Mouse (Mus musculus): ENCODE measurements around the gene Gm43064. TPM values are rescaled to one million over a fixed set of nuclear protein-coding genes. Genes with fewer than 3 reads are reported as not detected.
A peak's percentile ranks its signal among the peaks of the same experiment; 100 is the strongest.

Gm43064 gene
- total RNA-seq, 1 experiment from 2014 or later, result not detected

DNA sequence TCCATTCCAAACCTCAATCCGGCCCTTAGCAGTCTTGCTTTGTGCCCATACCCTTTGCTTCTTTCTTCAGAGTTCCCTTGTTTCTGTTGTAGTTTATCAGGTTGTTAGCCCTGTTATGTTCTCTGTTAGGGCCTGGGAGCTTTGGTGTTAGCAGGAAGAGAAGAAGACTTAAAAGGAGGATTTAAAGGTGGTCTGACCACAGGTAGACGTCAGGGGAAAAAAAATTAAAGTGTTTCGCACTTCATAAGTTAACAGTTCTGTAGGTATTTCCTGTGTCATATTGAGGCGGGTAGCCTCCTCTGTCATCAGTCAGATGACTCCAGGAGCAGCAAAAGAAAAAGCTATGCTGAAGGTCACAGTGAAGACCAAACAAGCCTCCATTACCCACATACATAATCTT, 58.6 kb downstream of the Gm43064 start:
- no peak for ATAC-seq (replicated peaks in 1 of 2; ENCODE audit: insufficient read depth in 1 of 2, low FRiP score in 2 of 2, low TSS enrichment in 1 of 2, low read depth in 1 of 2, poor library complexity in 2 of 2, severe bottlenecking in 2 of 2)

GRCm38 (mm10) chr3:103872663-103873098, 63.3 kb downstream of the Gm43064 start:
- ATAC-seq (replicated peaks in 1 of 2; ENCODE audit: insufficient read depth in 1 of 2, low FRiP score in 2 of 2, low TSS enrichment in 1 of 2, low read depth in 1 of 2, poor library complexity in 2 of 2, severe bottlenecking in 2 of 2), result peak; percentile 42 to 48; a peak in 2 of 4 replicates

GRCm38 (mm10) chr3:103874329-103874728, 65.0 kb downstream of the Gm43064 start:
- ATAC-seq (replicated peaks in 1 of 2; ENCODE audit: insufficient read depth in 1 of 2, low FRiP score in 2 of 2, low TSS enrichment in 1 of 2, low read depth in 1 of 2, poor library complexity in 2 of 2, severe bottlenecking in 2 of 2), result no peak

DNA sequence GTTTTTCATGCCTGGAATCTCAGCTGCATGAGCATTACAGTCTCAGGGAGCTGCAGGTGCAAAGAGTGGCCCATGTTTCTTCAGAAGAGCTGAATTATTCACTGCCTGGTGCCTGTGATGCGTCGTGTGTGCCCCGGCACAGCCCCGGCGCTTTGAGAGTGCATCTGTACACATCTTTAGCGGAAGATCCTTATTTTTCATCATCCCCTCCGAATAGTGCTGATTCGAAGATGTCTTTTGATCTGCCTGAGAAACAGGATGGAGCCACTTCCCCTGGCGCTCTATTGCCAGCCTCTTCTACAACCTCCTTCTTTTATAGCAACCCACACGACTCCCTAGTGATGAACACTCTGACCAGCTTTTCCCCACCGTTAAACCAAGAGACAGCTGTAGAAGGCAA, 76.6 kb downstream of the Gm43064 start:
- ATAC-seq (replicated peaks in 1 of 2; ENCODE audit: insufficient read depth in 1 of 2, low FRiP score in 2 of 2, low TSS enrichment in 1 of 2, low read depth in 1 of 2, poor library complexity in 2 of 2, severe bottlenecking in 2 of 2), result no peak

DNA sequence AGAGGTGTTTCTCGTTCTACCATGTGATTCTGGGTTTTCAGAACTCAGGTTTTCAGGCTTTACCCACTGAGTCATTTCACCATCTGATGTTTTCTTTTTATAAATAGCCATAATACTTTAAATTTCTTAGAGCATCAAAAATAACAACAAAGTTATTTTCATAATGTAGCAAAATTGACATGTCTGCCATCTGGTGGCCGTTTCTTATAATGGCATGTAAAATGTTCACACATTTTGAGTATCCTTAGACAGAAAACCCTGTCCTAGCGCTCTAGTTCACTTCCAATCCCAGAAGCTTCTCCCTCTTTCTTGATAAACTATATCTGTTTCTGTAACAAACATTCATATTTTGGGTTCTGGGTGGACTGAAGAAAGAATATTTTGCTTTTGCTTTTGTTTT, 78.2 kb downstream of the Gm43064 start:
- no peak for ATAC-seq (replicated peaks in 1 of 2; ENCODE audit: insufficient read depth in 1 of 2, low FRiP score in 2 of 2, low TSS enrichment in 1 of 2, low read depth in 1 of 2, poor library complexity in 2 of 2, severe bottlenecking in 2 of 2)

Other genes with a start within 250 kb of the Gm43064 start
- gene Syt6, start 234.3 kb upstream of the Gm43064 start, total RNA-seq (2017), result 0.69 TPM in 1 of 2 replicates, not detected in the other
- gene Atg4a-ps, start 163.5 kb upstream of the Gm43064 start, total RNA-seq (2017), result 0.60 and 0.94 TPM in 2 replicates
- 0.88 and 3.1 TPM in 2 replicates for gene Olfml3, start 71.6 kb upstream of the Gm43064 start, total RNA-seq (2017)
- not detected in 2 replicates for gene Gm10964, start 70.2 kb upstream of the Gm43064 start, total RNA-seq (2017)
- 105 and 128 TPM in 2 replicates for gene Hipk1, start 18.0 kb upstream of the Gm43064 start, total RNA-seq (2017)
- gene Dclre1b, start 129 bp upstream of the Gm43064 start, total RNA-seq (2017), result 15.2 and 17.4 TPM in 2 replicates
- 21.6 and 28.6 TPM in 2 replicates for gene Ap4b1, start 53 bp upstream of the Gm43064 start, total RNA-seq (2017)
- 0.50 TPM in 1 of 2 replicates, not detected in the other for gene Bcl2l15, start 23.0 kb downstream of the Gm43064 start, total RNA-seq (2017)
- gene Ptpn22, start 50.2 kb downstream of the Gm43064 start, total RNA-seq (2017), result 57.9 and 65.8 TPM in 2 replicates
- gene Rsbn1, start 104.5 kb downstream of the Gm43064 start, total RNA-seq (2017), result 47.0 and 48.7 TPM in 2 replicates
- 39.2 and 42.7 TPM in 2 replicates for gene Phtf1, start 158.5 kb downstream of the Gm43064 start, total RNA-seq (2017)